Mouse (Mus musculus) lung, postnatal 0 days (tissue): ENCODE data around the gene Pp2d1. TPM values are rescaled to one million over a fixed set of nuclear protein-coding genes. Genes with fewer than 3 reads are reported as not detected.
A peak's percentile ranks its signal among the peaks of the same experiment; 100 is the strongest.

Experiments used
- ATAC-seq: fragments of 200-750 bp; cut with Nextera tagmentation; 2 replicates; pipeline ENCODE4 v1.8.0; 2017; ENCODE audit warnings: moderate library complexity
- DNase-seq: peaks from one replicate; pipeline ENCODE4 v3.0.0-alpha.2; 2016; ENCODE audit warnings: low spot score
- H3K27ac ChIP-seq: fragments of 300-500 bp; sonication (generic); 2 replicates; pipeline ENCODE4 v1.5.1; 2014; ENCODE audit warnings: antibody characterized with exemption, mild to moderate bottlenecking, low read length, mixed read lengths
- H3K27me3 ChIP-seq: fragments of 300-500 bp; sonication (generic); replicated peaks from 2 replicates; pipeline ENCODE4 v1.6.1; 2014; ENCODE audit warnings: low read length, mixed read lengths; ENCODE audit not compliant: insufficient read depth
- H3K36me3 ChIP-seq: fragments of 300-500 bp; sonication (generic); 2 replicates; pipeline ENCODE4 v1.6.1; 2014; ENCODE audit warnings: low read length, mixed read lengths; ENCODE audit not compliant: insufficient read depth
- H3K4me1 ChIP-seq: fragments of 300-500 bp; sonication (generic); 2 replicates; pipeline ENCODE4 v1.6.1; 2014; ENCODE audit warnings: antibody characterized with exemption, low read depth, low read length, mixed read lengths; ENCODE audit not compliant: insufficient read depth
- H3K4me2 ChIP-seq: fragments of 300-500 bp; sonication (generic); replicated peaks from 2 replicates; pipeline ENCODE4 v1.6.1; 2014; ENCODE audit warnings: low read depth, mild to moderate bottlenecking, low read length, moderate library complexity, mixed read lengths
- H3K4me3 ChIP-seq: fragments of 300-500 bp; sonication (generic); 2 replicates; pipeline ENCODE4 v1.5.1; 2014; ENCODE audit warnings: low read depth, low read length
- H3K9ac ChIP-seq: fragments of 300-500 bp; sonication (generic); replicated peaks from 2 replicates; pipeline ENCODE4 v1.6.1; 2014; ENCODE audit warnings: low read depth, mild to moderate bottlenecking
- H3K9me3 ChIP-seq: fragments of 300-500 bp; sonication (generic); 2 replicates; pipeline ENCODE4 v1.6.1; 2016; ENCODE audit warnings: low read length, mixed read lengths
- CTCF ChIP-seq: IDR thresholded peaks from 2 replicates; pipeline ENCODE4 v1.5.1; 2016; ENCODE audit warnings: antibody characterized with exemption, mild to moderate bottlenecking
- EP300 ChIP-seq: IDR thresholded peaks from 2 replicates; pipeline ENCODE4 v1.6.1; 2016; ENCODE audit warnings: antibody characterized with exemption, mild to moderate bottlenecking, control low read depth
- WGBS: fragments of 180-500 bp; shearing (Covaris S2); extraction: QIAGEN DNeasy Blood & Tissue Kit; methylation state at CpG from one replicate; pipeline ENCODE4 v1.1.7; 2014; 5-methylcytosine and 5-hydroxymethylcytosine counted together
- polyA plus RNA-seq: library from polyadenylated mRNA; unstranded; fragments of >200 nt; fragmentation: Nextera tagmentation; extraction: Ambion mirVana; gene quantifications from 2 replicates; pipeline ENCODE4 v1.2.1, GENCODE M21; 2015

Gene Pp2d1
- polyA plus RNA-seq, 1 experiment from 2014 or later, result 0.27 TPM

GRCm38 (mm10) chr17:53532425-53532824 is 6.8 kb downstream of the Pp2d1 start:
- no peaks in the 10 kb centered on the region for H3K9me3 ChIP-seq
- DNase-seq (peak; percentile 38), ATAC-seq (no peak)
- no peak overlapping the region for H3K4me2 ChIP-seq
- TF ChIP-seq CTCF (no peak), EP300 (no peak)
- 18% methylated on average over 2 of the region's 2 CpGs for WGBS
- no peak overlapping the region for H3K9ac ChIP-seq
- H3K4me3 ChIP-seq, result no peak overlapping the region
- H3K27ac ChIP-seq, result no peak overlapping the region
- H3K36me3 ChIP-seq, result no peaks in the 10 kb centered on the region
- H3K27me3 ChIP-seq, result no peaks in the 10 kb centered on the region
- H3K4me1 ChIP-seq, result no peaks in the 10 kb centered on the region

GRCm38 (mm10) chr17:53531160-53531559 is 8.1 kb downstream of the Pp2d1 start:
- ATAC-seq, result no peak
- 51% methylated on average over 2 of the region's 2 CpGs for WGBS
- H3K9ac ChIP-seq, result no peak overlapping the region
- DNase-seq, result no peak
- H3K36me3 ChIP-seq, result no peaks in the 10 kb centered on the region
- H3K9me3 ChIP-seq, result no peaks in the 10 kb centered on the region
- H3K27ac ChIP-seq, result no peak overlapping the region
- H3K27me3 ChIP-seq, result no peaks in the 10 kb centered on the region
- TF ChIP-seq EP300 (no peak), CTCF (peak; percentile 46)
- H3K4me2 ChIP-seq, result no peak overlapping the region
- no peaks in the 10 kb centered on the region for H3K4me1 ChIP-seq
- no peak overlapping the region for H3K4me3 ChIP-seq

- 58% methylated on average over 2 of the region's 2 CpGs for WGBS
These were observed 11.2 kb downstream of the Pp2d1 start for GRCm38 (mm10) chr17:53528034-53528433.

GRCm38 (mm10) chr17:53520509-53520908 is 18.7 kb downstream of the Pp2d1 start:
- H3K4me1 ChIP-seq, result no peaks in the 10 kb centered on the region
- DNase-seq (no peak), ATAC-seq (no peak)
- no peak overlapping the region for H3K27ac ChIP-seq
- H3K9ac ChIP-seq, result no peak overlapping the region
- no peaks in the 10 kb centered on the region for H3K9me3 ChIP-seq
- no peaks in the 10 kb centered on the region for H3K27me3 ChIP-seq
- no peak overlapping the region for H3K4me2 ChIP-seq
- H3K4me3 ChIP-seq, result no peak overlapping the region
- no peak for TF ChIP-seq CTCF
- TF ChIP-seq EP300, result no peak
- no peaks in the 10 kb centered on the region for H3K36me3 ChIP-seq

More at GRCm38 (mm10) chr17:53528034-53528433, 11.2 kb downstream of the Pp2d1 start:
- Histone ChIP-seq H3K27ac (no peak overlapping the region), H3K36me3 (no peaks in the 10 kb centered on the region), H3K27me3 (no peaks in the 10 kb centered on the region), H3K4me1 (no peaks in the 10 kb centered on the region), H3K4me3 (no peak overlapping the region), H3K4me2 (no peak overlapping the region), H3K9me3 (no peaks in the 10 kb centered on the region), H3K9ac (no peak overlapping the region)
- DNase-seq, result peak; percentile 63
- peak; percentile 83 for ATAC-seq
- no peak for TF ChIP-seq CTCF
- TF ChIP-seq EP300, result peak; percentile 85

GRCm38 (mm10) chr17:53519364-53519763 is 19.9 kb downstream of the Pp2d1 start:
- DNase-seq, result no peak
- Histone ChIP-seq H3K4me3 (no peak overlapping the region), H3K4me2 (no peak overlapping the region), H3K27me3 (no peaks in the 10 kb centered on the region), H3K9me3 (no peaks in the 10 kb centered on the region), H3K27ac (no peak overlapping the region), H3K36me3 (no peaks in the 10 kb centered on the region), H3K4me1 (no peaks in the 10 kb centered on the region), H3K9ac (no peak overlapping the region)
- no peak for ATAC-seq
- TF ChIP-seq CTCF, result peak; percentile 28
- TF ChIP-seq EP300, result no peak

GRCm38 (mm10) chr17:53512311-53512951 is 26.8 kb downstream of the Pp2d1 start:
- Histone ChIP-seq H3K9me3 (no peaks in the 10 kb centered on the region), H3K4me1 (no peaks in the 10 kb centered on the region), H3K4me3 (no peak overlapping the region), H3K4me2 (no peak overlapping the region), H3K9ac (no peak overlapping the region), H3K36me3 (no peaks in the 10 kb centered on the region), H3K27ac (no peak overlapping the region), H3K27me3 (no peaks in the 10 kb centered on the region)
- 84% methylated on average over 2 of the region's 2 CpGs for WGBS
- ATAC-seq (no peak), DNase-seq (peak; percentile 78)
- TF ChIP-seq EP300 (no peak), CTCF (peak; percentile 72)

- WGBS, result 92% methylated on average over 2 of the region's 2 CpGs
- ATAC-seq (no peak), DNase-seq (no peak)
- TF ChIP-seq CTCF (no peak), EP300 (no peak)
- no peak overlapping the region for H3K9ac ChIP-seq
- H3K27me3 ChIP-seq, result no peaks in the 10 kb centered on the region
- peaks cover 5% of the 10 kb centered on the region; the same call in 1 of the 2 replicates for H3K36me3 ChIP-seq
- H3K4me2 ChIP-seq, result no peak overlapping the region
- H3K4me1 ChIP-seq, result no peaks in the 10 kb centered on the region
- H3K9me3 ChIP-seq, result no peaks in the 10 kb centered on the region
- no peak overlapping the region for H3K4me3 ChIP-seq
- H3K27ac ChIP-seq, result no peak overlapping the region
These were observed 36.3 kb downstream of the Pp2d1 start for GRCm38 (mm10) chr17:53502966-53503365.
